Mouse (Mus musculus) kidney, adult 18-20 months (tissue): ENCODE results near the gene Hlcs.

Source experiments
- DNase-seq: peaks from one replicate; pipeline ENCODE4 v3.0.0; 2021

Hlcs gene

GRCm38 (mm10) chr16:94327781-94328711, 14.7 kb upstream of the Hlcs start, which contains the start of gene Ripply3:
Ripply3 (plus strand) TSS chr16:94328420.
- DNase-seq = peak; percentile 68

GRCm38 (mm10) chr16:94326008-94326407, 12.6 kb upstream of the Hlcs start:
- DNase-seq = no peak

GRCm38 (mm10) chr16:94323681-94324080, 10.3 kb upstream of the Hlcs start:
- DNase-seq = no peak

GRCm38 (mm10) chr16:94320223-94320622, 6.9 kb upstream of the Hlcs start:
- no peak for DNase-seq

GRCm38 (mm10) chr16:94317752-94318151, 4.4 kb upstream of the Hlcs start:
- DNase-seq = peak; percentile 53

- DNase-seq = no peak
Observed at GRCm38 (mm10) chr16:94315215-94315614, 1.8 kb upstream of the Hlcs start.

GRCm38 (mm10) chr16:94314626-94315025, 1.3 kb upstream of the Hlcs start:
- DNase-seq = no peak

- DNase-seq = peak; percentile 76
Observed at GRCm38 (mm10) chr16:94312663-94313228, 625 bp downstream of the Hlcs start.

GRCm38 (mm10) chr16:94311931-94312330, 1.4 kb downstream of the Hlcs start:
- DNase-seq = no peak

- no peak for DNase-seq
Observed at GRCm38 (mm10) chr16:94311416-94311815, 2.0 kb downstream of the Hlcs start.

- no peak for DNase-seq
Observed at GRCm38 (mm10) chr16:94309025-94309424, 4.3 kb downstream of the Hlcs start.

- DNase-seq = no peak
Observed at GRCm38 (mm10) chr16:94307942-94308341, 5.4 kb downstream of the Hlcs start.

- DNase-seq = no peak
Observed at GRCm38 (mm10) chr16:94307526-94307925, 5.8 kb downstream of the Hlcs start.

GRCm38 (mm10) chr16:94303203-94303535, 10.2 kb downstream of the Hlcs start:
- DNase-seq = no peak

GRCm38 (mm10) chr16:94302274-94303202, 10.8 kb downstream of the Hlcs start:
- DNase-seq = peak; percentile 54

GRCm38 (mm10) chr16:94301696-94302095, 11.7 kb downstream of the Hlcs start:
- no peak for DNase-seq

GRCm38 (mm10) chr16:94301194-94301593, 12.2 kb downstream of the Hlcs start:
- DNase-seq = no peak

GRCm38 (mm10) chr16:94299210-94299609, 14.2 kb downstream of the Hlcs start:
- no peak for DNase-seq

GRCm38 (mm10) chr16:94298081-94298480, 15.3 kb downstream of the Hlcs start:
- no peak for DNase-seq

GRCm38 (mm10) chr16:94291141-94291540, 22.2 kb downstream of the Hlcs start:
- no peak for DNase-seq

GRCm38 (mm10) chr16:94290073-94290999, 23.0 kb downstream of the Hlcs start:
- peak; percentile 83 for DNase-seq
